Mouse (Mus musculus) T-helper 2 cell (primary cell): ENCODE data around the gene Plcl1.

Experiments used
- in situ Hi-C: fragments of 300-600 bp; cut with MboI, MseI; formaldehyde crosslinking; loops from one replicate; pipeline ENCODE4 v1.15.1; 2025; ENCODE audit warnings: high pct_unique_total_duplicates

Plcl1 gene

GRCm38 (mm10) chr1:55523966-55524365 is 118.2 kb downstream of the Plcl1 start:
- in situ Hi-C loops: no loop called here

GRCm38 (mm10) chr1:55525100-55525499 is 119.4 kb downstream of the Plcl1 start:
- in situ Hi-C loops: no loop called here

GRCm38 (mm10) chr1:55525748-55526147 is 120.0 kb downstream of the Plcl1 start:
- in situ Hi-C loops: no loop called here

GRCm38 (mm10) chr1:55528547-55529304 is 123.0 kb downstream of the Plcl1 start:
- in situ Hi-C loops: no loop called here

GRCm38 (mm10) chr1:55533823-55534222 is 128.1 kb downstream of the Plcl1 start:
- in situ Hi-C loops: no loop called here

GRCm38 (mm10) chr1:55554405-55554804 is 148.7 kb downstream of the Plcl1 start:
- in situ Hi-C loops: no loop called here

- in situ Hi-C loops: no loop called here
These were observed 152.2 kb downstream of the Plcl1 start for GRCm38 (mm10) chr1:55557960-55558359.

GRCm38 (mm10) chr1:55558409-55558808 is 152.7 kb downstream of the Plcl1 start:
- in situ Hi-C loops: no loop called here

- in situ Hi-C loops: no loop called here
These were observed 154.3 kb downstream of the Plcl1 start for GRCm38 (mm10) chr1:55559998-55560397.

GRCm38 (mm10) chr1:55565933-55566332 is 160.2 kb downstream of the Plcl1 start:
- in situ Hi-C loops: no loop called here

GRCm38 (mm10) chr1:55567801-55568360 is 162.2 kb downstream of the Plcl1 start:
- in situ Hi-C loops: no loop called here

- in situ Hi-C loops: no loop called here
These were observed 164.5 kb downstream of the Plcl1 start for GRCm38 (mm10) chr1:55570225-55570624.

- in situ Hi-C loops: no loop called here
These were observed 165.7 kb downstream of the Plcl1 start for GRCm38 (mm10) chr1:55571399-55571798.

GRCm38 (mm10) chr1:55572202-55572601 is 166.5 kb downstream of the Plcl1 start:
- in situ Hi-C loops: no loop called here

- in situ Hi-C loops: no loop called here
These were observed 166.9 kb downstream of the Plcl1 start for GRCm38 (mm10) chr1:55572664-55573063.

- in situ Hi-C loops: no loop called here
These were observed 170.2 kb downstream of the Plcl1 start for GRCm38 (mm10) chr1:55575916-55576315.

GRCm38 (mm10) chr1:55581752-55582151 is 176.0 kb downstream of the Plcl1 start:
- in situ Hi-C loops: no loop called here

GRCm38 (mm10) chr1:55585441-55585840 is 179.7 kb downstream of the Plcl1 start:
- in situ Hi-C loops: no loop called here

- in situ Hi-C loops: no loop called here
These were observed 182.4 kb downstream of the Plcl1 start for GRCm38 (mm10) chr1:55588090-55588489.

GRCm38 (mm10) chr1:55590047-55590446 is 184.3 kb downstream of the Plcl1 start:
- in situ Hi-C loops: loop anchor here (10.0 kb wide), 1 partner anchor 145 kb away; no protein-coding TSS in a partner anchor

GRCm38 (mm10) chr1:55600496-55600895 is 194.8 kb downstream of the Plcl1 start:
- in situ Hi-C loops: no loop called here

- in situ Hi-C loops: no loop called here
These were observed 198.9 kb downstream of the Plcl1 start for GRCm38 (mm10) chr1:55604593-55604992.

GRCm38 (mm10) chr1:55605450-55605849 is 199.7 kb downstream of the Plcl1 start:
- in situ Hi-C loops: no loop called here
